Mouse (Mus musculus) cerebellum, adult 2 months (tissue): ENCODE data around the gene Hormad2. TPM values are rescaled to one million over a fixed set of nuclear protein-coding genes. Genes with fewer than 3 reads are reported as not detected.

ENCODE experiments used
- DNase-seq, 2 experiments: peaks; one replicate each; pipeline ENCODE4 v3.0.0; 2021
- H3K27ac ChIP-seq: fragments of 200-500 bp; 2 replicates; pipeline ENCODE4 v1.5.1; 2012; ENCODE audit warnings: low read length, control low read depth, inconsistent platforms; ENCODE audit not compliant: insufficient read depth
- H3K27me3 ChIP-seq: fragments of 200-500 bp; 2 replicates; pipeline ENCODE4 v1.6.1; 2012; ENCODE audit warnings: inconsistent platforms, mild to moderate bottlenecking, low read length, moderate library complexity; ENCODE audit not compliant: control insufficient read depth, insufficient read depth
- H3K4me1 ChIP-seq: fragments of 200-500 bp; 2 replicates; pipeline ENCODE4 v1.6.1; 2011; ENCODE audit warnings: low read length; ENCODE audit not compliant: control insufficient read depth, insufficient read depth
- H3K4me3 ChIP-seq: fragments of 200-500 bp; replicated peaks from 2 replicates; pipeline ENCODE3; 2011; ENCODE audit warnings: mild to moderate bottlenecking, low read depth, low read length, control low read depth; ENCODE audit not compliant: insufficient read depth
- CTCF ChIP-seq: fragments of 200-500 bp; IDR thresholded peaks from 2 replicates; pipeline ENCODE4 v1.5.1; 2011; ENCODE audit warnings: low read depth, mild to moderate bottlenecking, control low read depth, low read length, moderate library complexity, borderline replicate concordance; ENCODE audit not compliant: insufficient read depth
- POLR2A ChIP-seq: fragments of 200-500 bp; IDR thresholded peaks from 2 replicates; pipeline ENCODE4 v1.6.1; 2011; ENCODE audit warnings: low read length, control low read depth, borderline replicate concordance; ENCODE audit not compliant: insufficient read depth
- WGBS: fragments of 180-500 bp; shearing (Covaris S2); methylation state at CpG from one replicate; pipeline ENCODE4 v1.1.7; 2018; 5-methylcytosine and 5-hydroxymethylcytosine counted together
- polyA plus RNA-seq: library from polyadenylated mRNA; depleted of rRNA; stranded (reverse); fragments of >200 nt; gene quantifications from 2 replicates; pipeline ENCODE4 v1.2.3, GENCODE M21; 2012; rRNA removed

The Hormad2 gene
- polyA plus RNA-seq, 1 experiment = 0.05 TPM

- 83% methylated on average over 5 of the region's 5 CpGs for WGBS
- Histone ChIP-seq H3K27ac (no peak overlapping the region), H3K4me3 (no peak overlapping the region), H3K4me1 (no peaks in the 10 kb centered on the region), H3K27me3 (no peaks in the 10 kb centered on the region)
- no peak for TF ChIP-seq POLR2A
- TF ChIP-seq CTCF = no peak
- DNase-seq = no peak
These were observed 138.5 kb downstream of the Hormad2 start for GRCm38 (mm10) chr11:4302363-4302913.

- no peak for DNase-seq
- no peak overlapping the region for H3K27ac ChIP-seq
- H3K4me1 ChIP-seq = no peaks in the 10 kb centered on the region
- H3K27me3 ChIP-seq = no peaks in the 10 kb centered on the region
- H3K4me3 ChIP-seq = no peak overlapping the region
- WGBS = 67% methylated on average over 3 of the region's 3 CpGs
- no peak for TF ChIP-seq POLR2A
- TF ChIP-seq CTCF = no peak
These were observed 140.2 kb downstream of the Hormad2 start for GRCm38 (mm10) chr11:4300683-4301082.

DNA sequence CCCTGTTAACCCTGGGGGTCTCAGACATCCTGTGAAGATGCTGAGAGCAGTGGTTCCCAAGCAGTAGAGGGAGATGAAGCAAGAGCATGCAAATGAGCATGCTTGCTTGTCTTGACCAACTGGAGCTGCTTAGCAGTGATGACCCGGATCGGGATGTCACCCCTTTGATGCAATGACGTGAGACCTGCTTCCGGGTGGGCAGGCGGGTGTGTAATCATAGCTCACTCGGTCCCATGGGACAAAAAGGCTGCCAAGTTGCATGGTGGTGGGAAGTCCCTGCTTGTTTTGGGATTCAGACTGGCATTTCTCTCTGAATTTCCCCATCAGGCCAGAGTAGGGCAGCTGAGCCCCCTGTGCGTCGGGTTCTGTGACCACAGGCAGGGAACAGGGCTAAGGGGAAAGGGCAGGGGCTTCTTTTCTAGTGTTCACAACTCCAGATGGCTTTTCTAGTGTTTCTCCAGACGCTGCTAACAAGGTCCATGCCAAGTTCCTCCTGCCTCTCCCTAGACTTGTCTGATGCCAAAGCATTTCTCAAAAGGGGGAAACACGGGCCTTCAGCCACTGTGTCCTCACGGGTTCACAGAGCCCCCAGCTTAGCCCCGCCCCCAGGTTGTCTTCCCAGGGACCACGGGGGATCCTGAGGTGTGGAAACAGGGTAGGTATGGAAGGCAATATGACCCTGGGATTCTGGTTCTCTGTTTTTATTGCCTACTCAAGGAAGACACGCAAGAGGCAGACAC lies 141.0 kb downstream of the Hormad2 start:
- peaks cover 5% of the 10 kb centered on the region for H3K4me1 ChIP-seq
- DNase-seq = no peak
- H3K4me3 ChIP-seq = no peak overlapping the region
- H3K27ac ChIP-seq = no peak overlapping the region
- no peak for TF ChIP-seq CTCF
- TF ChIP-seq POLR2A = no peak
- H3K27me3 ChIP-seq = no peaks in the 10 kb centered on the region
- 46% methylated on average over 14 of the region's 14 CpGs for WGBS

DNA sequence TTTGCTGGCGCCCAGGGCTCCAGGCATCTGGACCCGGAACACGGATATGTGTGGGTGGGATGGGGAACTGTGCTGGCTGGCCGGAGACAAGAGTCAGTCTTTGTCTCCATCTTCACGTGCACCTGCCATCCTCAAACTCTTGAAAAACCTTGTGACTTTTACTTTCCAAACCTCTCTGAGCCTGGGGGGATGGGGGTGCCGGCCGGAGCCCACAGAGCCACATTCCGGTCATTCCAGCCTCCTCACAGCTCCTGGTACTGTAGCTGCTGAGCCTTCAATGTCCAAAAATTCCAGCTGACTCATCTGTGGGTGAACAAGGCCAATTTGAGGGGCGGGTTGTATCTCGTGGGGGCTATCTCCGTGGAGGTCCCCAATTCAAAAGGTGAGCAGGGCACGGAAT lies 141.7 kb downstream of the Hormad2 start:
- WGBS = 74% methylated on average over 12 of the region's 12 CpGs
- Histone ChIP-seq H3K4me3 (no peak overlapping the region), H3K27ac (no peak overlapping the region), H3K27me3 (no peaks in the 10 kb centered on the region), H3K4me1 (peaks cover 11% of the 10 kb centered on the region)
- no peak for DNase-seq
- TF ChIP-seq CTCF (no peak), POLR2A (no peak)

GRCm38 (mm10) chr11:4298615-4299014 lies 142.3 kb downstream of the Hormad2 start:
- 67% methylated on average over 7 of the region's 7 CpGs for WGBS
- no peak for DNase-seq
- Histone ChIP-seq H3K4me3 (no peak overlapping the region), H3K4me1 (peaks cover 11% of the 10 kb centered on the region), H3K27ac (no peak overlapping the region), H3K27me3 (no peaks in the 10 kb centered on the region)
- no peak for TF ChIP-seq CTCF
- no peak for TF ChIP-seq POLR2A

- peaks cover 11% of the 10 kb centered on the region for H3K4me1 ChIP-seq
- WGBS = 88% methylated on average over 3 of the region's 3 CpGs
- no peaks in the 10 kb centered on the region for H3K27me3 ChIP-seq
- no peak overlapping the region for H3K4me3 ChIP-seq
- H3K27ac ChIP-seq = no peak overlapping the region
- TF ChIP-seq CTCF (no peak), POLR2A (no peak)
- no peak for DNase-seq
These were observed 143.2 kb downstream of the Hormad2 start for GRCm38 (mm10) chr11:4297753-4298152.

DNA sequence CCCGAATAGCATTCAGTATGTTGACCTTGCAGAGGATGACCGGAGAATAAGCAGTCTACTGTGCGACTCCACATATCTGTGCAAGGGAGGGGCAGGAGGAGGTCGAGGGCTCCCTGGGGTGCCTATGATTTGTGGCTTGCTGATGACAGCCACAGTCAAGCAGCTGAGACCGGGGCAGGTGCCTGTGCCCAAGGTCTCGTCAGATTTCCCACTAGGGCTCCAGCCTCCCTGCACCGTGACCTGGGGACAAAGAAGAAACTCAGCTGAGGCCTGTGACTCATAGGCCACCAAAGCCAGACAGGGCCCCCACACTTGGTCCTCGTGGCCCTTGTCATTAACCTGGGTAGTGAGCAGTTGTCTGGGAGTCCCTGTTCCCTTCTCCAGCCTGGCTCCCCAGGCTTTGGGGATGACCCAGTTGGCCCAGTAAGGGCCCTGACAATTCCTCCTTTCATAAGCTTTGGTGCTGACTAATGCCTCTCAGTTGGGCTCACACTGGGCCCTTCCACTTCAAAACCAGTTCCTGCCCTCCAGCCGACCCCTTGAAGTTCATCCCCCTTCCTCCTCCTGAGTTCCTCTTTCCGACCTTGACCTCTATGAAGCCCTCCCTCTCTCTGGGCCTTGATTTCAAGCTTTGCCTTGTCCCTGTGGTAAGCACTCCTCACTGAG lies 144.2 kb downstream of the Hormad2 start:
- WGBS = 85% methylated on average over 10 of the region's 10 CpGs
- H3K4me3 ChIP-seq = no peak overlapping the region
- H3K4me1 ChIP-seq = peaks cover 16% of the 10 kb centered on the region
- TF ChIP-seq POLR2A = no peak
- no peak for TF ChIP-seq CTCF
- DNase-seq = peak in 1 of 2 experiments; percentile 17
- H3K27ac ChIP-seq = no peak overlapping the region
- H3K27me3 ChIP-seq = no peaks in the 10 kb centered on the region

Other genes with a start within 250 kb of the Hormad2 start
- gene Castor1, start 222.9 kb downstream of the Hormad2 start, polyA plus RNA-seq = 5.1 and 5.6 TPM in 2 replicates
- 0.03 TPM in 1 of 2 replicates, not detected in the other for gene Osm, start 204.7 kb downstream of the Hormad2 start, polyA plus RNA-seq
- 0.15 and 0.41 TPM in 2 replicates for gene Lif, start 183.5 kb downstream of the Hormad2 start, polyA plus RNA-seq
- gene Mtmr3, start 153.8 kb upstream of the Hormad2 start, polyA plus RNA-seq = 44.4 and 44.9 TPM in 2 replicates
- gene Gm11032, start 179.0 kb upstream of the Hormad2 start, polyA plus RNA-seq = not detected in 2 replicates
- gene Ascc2, start 196.6 kb upstream of the Hormad2 start, polyA plus RNA-seq = 14.8 and 16.7 TPM in 2 replicates